Mouse (Mus musculus) embryonic fibroblast, embryonic 13.5 days (primary cell): ENCODE results near the gene Chd9. TPM values are rescaled to one million over a fixed set of nuclear protein-coding genes. Genes with fewer than 3 reads are reported as not detected.
"Not testable (repeated sequence)": the region's sequence is repeated elsewhere in the genome, so short reads cannot be mapped to it uniquely, and the experiment has no call there.

Experiments used
- H3K27ac ChIP-seq: 2 replicates; pipeline ENCODE4 v1.5.1; 2012; ENCODE audit warnings: low read length, control low read depth, inconsistent platforms; ENCODE audit not compliant: insufficient read depth
- H3K4me1 ChIP-seq: 2 replicates; pipeline ENCODE4 v1.6.1; 2011; ENCODE audit warnings: low read length; ENCODE audit not compliant: control insufficient read depth, insufficient read depth
- H3K4me3 ChIP-seq: 2 replicates; pipeline ENCODE4 v1.5.1; 2011; ENCODE audit warnings: mild to moderate bottlenecking, control low read depth, low read length; ENCODE audit not compliant: insufficient read depth
- CTCF ChIP-seq: IDR thresholded peaks from 2 replicates; pipeline ENCODE4 v1.5.1; 2011; ENCODE audit warnings: mild to moderate bottlenecking, control low read depth, low read length, moderate library complexity, borderline replicate concordance; ENCODE audit not compliant: insufficient read depth
- POLR2A ChIP-seq: IDR thresholded peaks from 2 replicates; pipeline ENCODE4 v1.6.1; 2011; ENCODE audit warnings: low read depth, mild to moderate bottlenecking, control low read depth, low read length, moderate library complexity
- polyA plus RNA-seq: library from polyadenylated mRNA; stranded (reverse); fragments of >200 nt; gene quantifications from 2 replicates; pipeline ENCODE4 v1.2.4, GENCODE M21; 2011; ENCODE audit warnings: low read depth; ENCODE audit not compliant: missing spikeins, insufficient read length

Chd9 gene
- polyA plus RNA-seq, 1 experiment = 83.6 TPM

DNA sequence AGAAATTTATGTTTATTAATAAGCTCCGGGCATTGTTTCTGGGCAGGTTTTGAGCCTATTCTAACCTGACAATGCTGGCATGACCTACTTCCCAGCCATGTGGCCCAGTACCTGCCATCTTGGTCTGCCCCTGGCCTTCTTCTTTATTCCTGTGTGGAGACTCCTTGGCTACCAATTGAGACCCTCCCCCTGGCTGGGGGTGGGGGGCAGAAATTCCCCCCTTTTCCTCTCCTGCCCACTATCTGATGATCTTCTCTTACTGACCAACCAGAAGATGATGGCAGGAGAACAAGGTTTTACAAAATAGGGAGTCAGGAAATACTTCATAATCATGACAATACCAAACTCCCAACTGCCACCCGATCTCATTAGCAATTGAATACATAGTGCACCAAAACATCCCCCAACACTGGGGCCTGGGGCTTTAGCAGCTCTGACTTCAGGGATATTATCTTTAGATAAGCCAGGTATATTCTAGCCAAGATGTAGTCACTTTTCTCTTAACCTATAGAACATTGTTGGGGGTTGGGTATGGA lies 76.1 kb downstream of the Chd9 start:
- no peak overlapping the region for H3K4me3 ChIP-seq
- no peak overlapping the region for H3K27ac ChIP-seq
- H3K4me1 ChIP-seq = peaks cover 4% of the 10 kb centered on the region; the same call in 1 of the 2 replicates
- no peak for TF ChIP-seq CTCF
- TF ChIP-seq POLR2A = no peak

DNA sequence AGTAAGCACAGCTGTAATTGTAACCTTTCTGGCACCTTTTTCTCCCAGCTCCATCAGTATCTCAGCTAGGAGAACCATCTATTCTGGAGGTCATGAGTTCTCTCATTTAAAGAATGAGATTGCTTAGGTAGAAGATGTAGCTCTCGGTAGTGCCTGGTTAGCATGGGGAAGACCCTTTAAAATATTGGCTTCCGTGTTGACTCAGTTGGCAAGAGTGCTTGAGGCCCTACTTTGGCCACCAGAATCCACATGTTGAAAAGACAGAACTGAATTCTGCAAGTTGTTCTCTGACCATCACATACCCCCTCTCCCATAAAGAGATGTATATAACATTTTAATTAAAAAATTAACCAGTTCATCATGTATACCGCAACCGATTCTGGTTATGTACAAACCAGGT lies 78.8 kb downstream of the Chd9 start:
- H3K4me3 ChIP-seq = no peak overlapping the region
- H3K27ac ChIP-seq = no peak overlapping the region
- TF ChIP-seq CTCF (no peak), POLR2A (no peak)
- peaks cover under 1% of the 10 kb centered on the region; the same call in 1 of the 2 replicates for H3K4me1 ChIP-seq

DNA sequence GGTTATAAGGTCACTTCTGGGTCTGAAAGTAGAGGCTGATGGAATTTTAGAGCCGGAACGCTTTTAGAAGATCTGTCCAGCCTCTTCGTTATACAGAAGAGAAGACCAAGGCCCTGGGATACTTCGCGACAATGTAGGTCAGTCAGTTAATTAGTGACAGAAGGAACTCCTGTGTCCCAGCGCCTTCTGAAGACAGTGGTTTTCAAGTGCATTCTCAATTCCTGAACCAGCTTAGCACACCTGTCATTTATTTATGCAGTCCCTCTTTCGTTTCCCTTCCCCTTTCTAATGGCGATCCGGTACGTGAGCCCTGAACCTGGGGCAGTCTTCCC lies 79.3 kb downstream of the Chd9 start:
- Histone ChIP-seq H3K27ac (peak overlapping the region; percentile 50), H3K4me1 (no peaks in the 10 kb centered on the region), H3K4me3 (peak overlapping the region; percentile 57)
- TF ChIP-seq POLR2A = no peak
- no peak for TF ChIP-seq CTCF

DNA sequence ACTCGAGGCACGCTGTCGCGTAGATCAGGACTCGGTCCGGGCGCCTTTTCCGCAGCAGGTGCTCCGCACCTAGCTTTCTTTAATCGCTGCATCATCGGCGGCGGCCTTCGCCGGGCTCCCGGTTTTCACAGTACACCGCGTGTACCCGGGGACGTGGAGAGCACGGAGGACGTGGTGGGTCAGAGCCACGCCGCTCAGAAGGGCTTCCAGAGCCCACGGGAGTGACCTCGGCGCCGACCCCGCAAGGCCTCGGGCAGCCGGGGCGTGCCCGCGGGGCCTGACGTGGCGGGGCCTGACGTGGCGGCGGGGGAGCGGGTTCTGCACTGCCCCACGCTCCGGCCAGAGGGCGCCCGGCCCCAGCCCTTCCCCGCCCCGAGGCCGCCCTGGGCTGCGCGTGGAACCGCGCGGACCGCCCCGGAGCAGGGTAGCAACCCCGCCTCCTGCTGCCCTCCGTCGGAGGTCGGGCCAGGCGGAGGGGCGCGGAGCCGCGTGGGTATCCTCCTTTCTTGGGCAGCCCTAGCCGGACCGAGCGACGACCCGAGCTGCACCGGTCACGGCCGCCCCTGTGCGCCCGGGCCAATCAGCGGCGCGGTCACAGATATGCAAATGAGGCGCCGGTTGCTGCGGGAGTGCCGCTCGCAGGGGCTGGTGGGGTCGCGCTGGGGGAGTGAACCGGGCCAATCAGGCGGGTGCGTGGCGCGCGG lies 79.8 kb downstream of the Chd9 start:
- Histone ChIP-seq H3K27ac (peak overlapping the region; percentile 50), H3K4me3 (peak overlapping the region; percentile 57), H3K4me1 (no peaks in the 10 kb centered on the region)
- TF ChIP-seq CTCF (no peak), POLR2A (peak; percentile 46)

DNA sequence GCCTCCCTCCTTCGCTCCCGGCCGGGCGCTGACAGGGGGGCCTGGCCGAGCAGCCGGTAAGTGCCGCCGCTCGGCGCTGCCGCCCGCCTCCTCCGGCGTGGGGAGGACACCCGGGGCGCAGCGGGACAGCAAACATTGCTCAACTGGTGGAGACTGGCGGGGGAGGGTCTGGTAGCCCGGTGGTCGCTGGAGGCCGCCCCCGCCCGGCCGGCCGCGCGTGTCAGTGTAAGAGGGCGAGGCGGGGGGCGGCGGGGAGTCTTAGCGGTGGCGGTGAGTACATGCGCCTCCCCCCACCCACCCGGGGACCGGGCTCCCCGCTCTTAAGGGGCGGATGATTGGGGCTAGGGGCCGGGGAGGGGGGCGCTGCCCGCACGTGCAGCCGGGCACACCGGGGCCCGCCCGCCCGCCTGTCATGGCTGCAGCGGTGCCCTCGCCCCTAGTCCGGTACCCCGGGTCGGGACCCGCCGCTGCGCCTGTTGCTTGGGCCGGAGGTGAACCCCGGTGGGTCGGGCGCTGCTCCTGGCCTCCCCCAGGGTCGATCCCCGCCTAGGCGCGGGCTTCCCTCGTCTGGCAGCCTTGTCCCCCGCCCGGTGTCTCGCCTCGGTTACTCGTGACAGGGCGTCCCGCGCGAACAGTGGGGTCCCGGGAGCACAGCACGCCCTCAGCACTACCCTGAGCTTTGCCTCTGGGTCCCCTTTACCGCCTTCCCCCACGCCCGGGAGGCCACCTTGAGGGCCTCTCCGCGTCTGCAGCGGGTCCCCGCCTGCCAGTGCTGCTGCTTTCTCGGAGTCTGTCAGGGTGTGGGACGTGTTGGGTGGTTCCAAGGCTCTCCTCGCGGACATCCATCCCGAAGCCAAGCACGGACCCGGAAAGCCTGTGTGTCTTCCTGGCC lies 80.7 kb downstream of the Chd9 start:
- H3K4me1 ChIP-seq = no peaks in the 10 kb centered on the region
- H3K4me3 ChIP-seq = peak overlapping the region; percentile 57
- H3K27ac ChIP-seq = peak overlapping the region; percentile 66
- TF ChIP-seq POLR2A (peak; percentile 53), CTCF (no peak)

DNA sequence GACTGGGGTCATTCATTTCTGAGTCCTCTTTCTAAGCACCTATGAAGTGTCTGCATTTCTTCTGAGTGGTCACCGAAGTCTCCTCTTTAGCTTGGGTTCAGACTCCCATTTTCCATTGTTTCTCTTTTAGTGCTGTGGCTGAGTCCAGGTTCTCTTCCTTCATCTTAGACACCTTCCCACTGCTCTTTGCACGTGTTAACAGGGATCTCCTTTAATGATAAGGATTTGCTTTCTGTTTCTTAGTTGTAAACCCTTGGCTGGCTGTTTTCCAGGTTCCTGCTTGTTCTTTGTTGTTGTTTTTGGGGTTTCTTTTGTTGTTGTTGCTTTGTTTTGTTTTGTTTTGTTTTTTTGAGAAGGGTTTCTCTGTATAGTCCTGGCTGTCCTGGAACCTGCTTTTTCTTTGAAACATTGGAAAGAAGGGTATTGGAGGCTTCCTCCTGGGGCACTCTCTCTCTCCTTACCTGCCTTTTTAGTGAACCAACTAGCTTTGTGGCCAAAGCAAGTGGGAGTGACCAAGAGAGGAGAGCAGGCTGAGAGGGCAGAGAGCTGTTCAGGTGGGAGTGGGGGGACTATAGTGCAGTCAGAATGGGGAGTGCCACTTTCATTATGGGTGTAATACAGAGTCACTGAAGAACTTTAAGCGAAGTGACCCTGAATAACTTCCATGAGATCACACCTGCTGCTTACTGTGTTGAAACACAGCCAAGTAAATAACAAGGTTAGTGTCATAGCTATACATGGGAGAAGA lies 95.2 kb downstream of the Chd9 start:
- Histone ChIP-seq H3K4me1 (no peaks in the 10 kb centered on the region), H3K4me3 (no peak overlapping the region), H3K27ac (no peak overlapping the region)
- TF ChIP-seq POLR2A = no peak
- TF ChIP-seq CTCF = no peak

DNA sequence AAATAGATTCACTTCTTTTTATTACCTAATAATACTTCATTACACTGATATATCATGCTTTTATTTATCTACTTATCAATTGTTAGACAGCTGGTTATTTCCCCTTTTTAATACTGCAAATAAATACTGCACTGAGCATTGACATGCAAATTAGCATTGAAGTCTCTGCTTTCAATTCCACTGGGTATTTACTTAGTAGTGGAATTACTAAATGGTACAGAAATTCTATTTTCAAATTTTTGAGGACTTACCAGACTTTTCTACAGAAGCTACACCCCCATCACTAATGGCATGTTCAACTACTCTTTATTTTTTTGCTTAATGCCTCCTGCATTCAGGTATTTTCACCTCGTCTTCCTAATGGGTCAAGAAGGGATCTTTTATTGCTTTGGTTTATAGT lies 100.3 kb downstream of the Chd9 start:
- no peak for TF ChIP-seq POLR2A
- TF ChIP-seq CTCF = no peak
- no peak overlapping the region for H3K4me3 ChIP-seq
- no peaks in the 10 kb centered on the region for H3K4me1 ChIP-seq
- no peak overlapping the region for H3K27ac ChIP-seq

DNA sequence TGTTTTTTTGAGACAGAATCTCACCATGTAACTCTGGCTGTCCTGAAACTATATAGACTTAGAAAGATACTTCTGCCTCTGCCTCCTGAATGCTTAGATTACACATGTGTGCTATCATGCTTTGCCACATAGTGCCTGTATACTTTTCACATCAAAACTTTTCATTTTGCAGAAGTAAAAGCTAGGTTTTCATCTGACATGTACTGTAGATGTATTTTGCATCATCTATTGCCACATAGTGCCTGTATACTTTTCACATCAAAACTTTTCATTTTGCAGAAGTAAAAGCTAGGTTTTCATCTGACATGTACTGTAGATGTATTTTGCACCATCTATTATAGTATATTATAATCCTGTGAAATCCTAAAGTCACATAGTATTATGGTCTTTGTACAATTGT lies 102.0 kb downstream of the Chd9 start:
- not testable (repeated sequence) for H3K4me1 ChIP-seq, H3K27ac ChIP-seq, H3K4me3 ChIP-seq

DNA sequence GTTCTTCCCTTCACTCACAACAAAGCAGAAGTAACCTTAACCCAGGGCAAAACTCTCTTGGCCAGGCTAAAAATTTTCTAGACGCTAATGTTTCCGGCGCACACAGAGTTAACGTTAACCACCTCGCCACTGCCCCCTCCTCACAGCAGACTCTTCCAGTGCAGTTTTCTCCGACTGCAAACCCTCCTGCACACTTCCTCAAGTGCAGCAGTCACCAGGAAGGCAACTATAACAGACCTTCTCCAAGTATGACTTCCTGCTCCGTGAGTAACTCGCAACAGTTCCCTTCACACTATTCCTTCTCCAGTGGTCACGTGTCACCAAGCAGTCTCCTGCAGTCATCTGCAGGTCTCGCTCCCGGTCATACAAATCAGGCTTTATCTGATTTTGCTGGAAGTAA lies 104.8 kb downstream of the Chd9 start:
- Histone ChIP-seq H3K4me1 (no peaks in the 10 kb centered on the region), H3K27ac (no peak overlapping the region), H3K4me3 (no peak overlapping the region)
- TF ChIP-seq CTCF (no peak), POLR2A (no peak)

DNA sequence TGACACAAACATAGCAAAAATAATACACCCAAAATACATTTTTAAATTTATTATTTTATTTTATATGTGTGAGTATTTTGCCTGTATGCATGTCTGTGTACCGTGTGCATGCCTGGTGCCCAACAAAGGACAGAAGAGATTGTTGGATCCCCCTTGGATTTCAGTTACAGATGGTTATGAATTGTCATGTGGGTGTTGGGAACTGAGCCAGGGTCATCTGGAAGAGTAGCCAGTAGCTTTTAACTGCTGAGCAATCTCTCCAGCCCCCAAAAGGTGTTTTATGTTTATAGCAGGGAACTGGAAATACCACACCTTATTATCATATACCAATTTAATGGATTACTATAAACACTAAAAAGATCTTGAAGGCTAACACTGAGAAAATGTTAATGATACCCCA lies 106.6 kb downstream of the Chd9 start:
- no peak overlapping the region for H3K4me3 ChIP-seq
- no peak overlapping the region for H3K27ac ChIP-seq
- TF ChIP-seq POLR2A (no peak), CTCF (no peak)
- H3K4me1 ChIP-seq = no peaks in the 10 kb centered on the region
